Mouse (Mus musculus): Measurements from ENCODE around the gene Olfr1396.

DNA sequence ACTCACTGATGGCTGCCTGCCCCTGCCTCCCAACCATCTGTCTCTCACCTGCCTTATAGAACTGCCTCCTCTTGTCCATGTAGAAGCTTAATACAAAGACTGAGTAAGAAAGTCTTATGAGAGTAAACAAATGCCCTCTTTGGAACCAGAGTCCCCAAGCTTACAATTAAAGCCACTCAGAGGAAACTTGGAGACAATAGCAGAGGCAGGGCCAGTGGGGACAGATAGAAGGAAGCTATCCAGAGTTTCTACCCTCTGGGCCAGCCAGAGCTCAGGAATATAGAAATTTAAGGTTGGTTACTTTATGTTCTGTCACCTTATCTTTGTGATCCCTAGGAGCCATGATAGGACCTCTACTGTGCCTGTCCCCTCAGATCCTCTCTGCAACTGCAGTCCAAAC, at the start of gene Olfr1396:
- no peak for TF ChIP-seq CTCF (IDR thresholded peaks at IDR 0.05; ENCODE audit: control insufficient read depth, insufficient read depth, low read length)
- no peak for TF ChIP-seq POLR2A (IDR thresholded peaks at IDR 0.05; ENCODE audit: borderline replicate concordance, control insufficient read depth, low read depth, low read length)

Data from bone marrow, adult 2 months (tissue).